Mouse (Mus musculus) spleen, embryonic (tissue): ENCODE measurements at regions not wholly inside any gene's neighbourhood (a gene's known extent, or its start where the extent isn't known, plus 50 kb on each side); places are given as distances from the start of the nearest gene placed in this dataset.
"Not testable (repeated sequence)": the region's sequence is repeated elsewhere in the genome, so short reads cannot be mapped to it uniquely, and the experiment has no call there.

Source experiments
- CTCF ChIA-PET: fragments of 350-600 bp; sonication (Branson Sonifier 250); formaldehyde crosslinking; loops from one replicate; lab custom pipeline; 2022; lab: Charles Lee

GRCm38 (mm10) chr17:15247546-15248416 is 128.9 kb downstream of the Dll1 start:
- CTCF ChIA-PET, result interaction anchor here (0.6 kb wide), 1 partner anchor 78 kb away, joined by 3 read pairs; no protein-coding TSS in a partner anchor

DNA sequence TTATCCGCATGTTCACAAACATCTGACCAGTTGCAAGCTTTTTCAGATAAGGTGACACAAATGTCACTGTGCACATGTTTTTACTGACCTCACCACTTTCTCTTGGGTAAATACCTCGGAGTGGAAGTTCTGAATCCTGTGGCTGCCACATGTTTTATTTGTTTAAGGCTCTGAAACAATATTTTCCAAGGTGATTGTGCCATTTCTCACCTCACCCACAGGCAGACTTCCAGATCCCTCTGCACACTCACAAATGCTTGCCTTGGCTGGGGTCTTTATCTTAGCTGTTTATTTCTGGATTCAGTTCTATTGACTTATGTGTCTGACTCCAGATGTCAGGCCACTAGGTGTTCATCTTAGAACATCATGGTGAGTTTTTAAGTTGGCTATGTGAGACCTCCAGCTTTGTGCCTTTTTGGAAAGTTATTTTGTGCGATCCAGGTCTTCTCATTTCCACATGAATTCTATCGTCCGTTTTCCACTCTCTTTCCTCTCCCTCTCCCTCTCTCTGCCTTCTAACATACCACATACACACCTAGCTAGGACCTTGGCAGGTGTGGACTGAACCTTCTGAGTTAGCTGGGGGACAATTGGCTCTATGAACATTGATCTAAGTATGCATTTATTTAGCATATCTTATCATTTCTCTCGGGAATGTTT is 133.6 kb downstream of the Dll1 start:
- CTCF ChIA-PET, result no interaction called here

- CTCF ChIA-PET, result no interaction called here
These were observed 134.3 kb downstream of the Dll1 start for GRCm38 (mm10) chr17:15242356-15242755.

- CTCF ChIA-PET, result no interaction called here
These were observed 135.2 kb downstream of the Dll1 start for GRCm38 (mm10) chr17:15241491-15241890.

GRCm38 (mm10) chr17:15240641-15241040 is 136.0 kb downstream of the Dll1 start:
- CTCF ChIA-PET, result not testable (repeated sequence)

DNA sequence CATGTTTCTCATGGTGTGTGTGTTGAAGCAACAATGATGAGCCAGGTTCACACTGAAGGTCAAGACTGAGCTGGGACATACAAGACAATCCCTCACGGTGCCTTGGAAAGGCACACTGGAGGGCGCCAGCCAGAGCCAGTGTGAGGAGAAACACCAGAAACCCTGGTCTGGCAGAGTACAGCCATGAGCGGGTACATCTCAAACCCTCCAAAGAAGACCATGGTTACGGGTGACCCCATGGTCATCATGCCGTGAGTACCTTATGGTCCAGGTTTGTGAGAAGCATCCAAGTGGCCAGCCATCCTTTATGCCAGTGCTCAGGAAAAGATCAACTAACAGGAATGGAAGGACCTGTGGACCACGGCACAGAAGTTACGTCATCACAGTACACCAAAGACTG is 136.7 kb downstream of the Dll1 start:
- CTCF ChIA-PET, result no interaction called here

GRCm38 (mm10) chr17:15235041-15235440 is 141.6 kb downstream of the Dll1 start:
- CTCF ChIA-PET, result no interaction called here

GRCm38 (mm10) chr17:15231175-15231574 is 145.5 kb downstream of the Dll1 start:
- CTCF ChIA-PET, result no interaction called here

DNA sequence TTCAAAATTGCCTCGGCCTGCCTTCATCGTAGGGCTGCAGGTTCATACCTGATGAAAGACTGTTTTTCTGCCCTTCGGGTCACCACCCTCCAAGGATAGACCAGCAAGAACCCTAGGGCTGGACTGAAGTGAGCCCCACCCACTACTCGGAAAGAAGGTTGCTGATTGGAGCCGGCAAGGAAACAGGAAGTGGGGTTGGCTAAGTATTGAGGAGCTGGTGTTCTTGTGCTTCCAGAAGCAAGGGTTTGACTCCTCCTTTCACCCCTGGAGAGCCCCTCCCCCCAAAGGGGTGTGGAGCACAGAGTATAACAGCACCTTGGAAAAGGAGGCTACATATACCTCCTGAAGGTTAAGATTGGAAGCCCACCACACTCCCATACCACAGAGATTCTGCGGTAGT is 147.5 kb downstream of the Dll1 start:
- CTCF ChIA-PET, result no interaction called here

GRCm38 (mm10) chr17:15228077-15228476 is 148.6 kb downstream of the Dll1 start:
- CTCF ChIA-PET, result no interaction called here

- CTCF ChIA-PET, result no interaction called here
These were observed 152.8 kb downstream of the Dll1 start for GRCm38 (mm10) chr17:15223826-15224225.

DNA sequence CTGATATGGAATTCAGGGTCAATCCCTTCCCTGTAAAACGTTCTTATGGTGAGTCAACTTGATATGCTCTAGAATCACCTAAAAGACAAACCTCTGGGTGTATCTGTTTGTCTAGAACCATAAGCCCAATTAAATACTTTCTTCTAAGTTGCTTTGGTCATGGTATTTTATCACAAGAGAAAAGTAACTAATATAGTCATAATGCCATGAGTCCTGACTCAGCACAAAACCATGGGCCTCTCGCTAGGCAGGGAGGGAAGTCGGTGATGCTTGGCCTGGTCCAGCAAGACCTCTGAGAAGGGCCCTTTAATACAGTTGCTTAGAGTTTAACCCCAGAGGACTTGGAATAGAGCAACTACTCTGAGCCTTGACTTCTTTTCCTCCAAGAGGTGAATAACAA is 153.7 kb downstream of the Dll1 start:
- CTCF ChIA-PET, result no interaction called here

- CTCF ChIA-PET, result no interaction called here
These were observed 162.5 kb downstream of the Dll1 start for GRCm38 (mm10) chr17:15214157-15214685.

DNA sequence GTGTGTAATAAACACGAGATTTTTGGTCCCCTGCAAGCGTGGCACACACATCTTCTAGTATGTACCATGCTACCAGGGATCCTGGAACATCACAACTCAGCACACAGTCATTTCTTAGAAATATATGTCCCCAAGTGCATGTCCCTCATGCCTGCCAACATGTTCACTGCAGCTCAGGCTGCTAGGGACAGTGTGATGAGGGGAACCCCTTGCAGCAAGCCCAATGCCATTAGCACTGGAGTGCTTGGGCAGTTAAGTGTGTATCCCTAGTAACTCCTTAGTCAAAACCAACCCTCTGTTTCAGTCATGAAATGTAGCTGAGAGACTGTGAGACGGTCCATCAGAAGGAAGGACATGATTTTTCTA is 167.5 kb upstream of the Gm3448 start:
- CTCF ChIA-PET, result no interaction called here

- CTCF ChIA-PET, result no interaction called here
These were observed 166.9 kb upstream of the Gm3448 start for GRCm38 (mm10) chr17:15208030-15208807.

DNA sequence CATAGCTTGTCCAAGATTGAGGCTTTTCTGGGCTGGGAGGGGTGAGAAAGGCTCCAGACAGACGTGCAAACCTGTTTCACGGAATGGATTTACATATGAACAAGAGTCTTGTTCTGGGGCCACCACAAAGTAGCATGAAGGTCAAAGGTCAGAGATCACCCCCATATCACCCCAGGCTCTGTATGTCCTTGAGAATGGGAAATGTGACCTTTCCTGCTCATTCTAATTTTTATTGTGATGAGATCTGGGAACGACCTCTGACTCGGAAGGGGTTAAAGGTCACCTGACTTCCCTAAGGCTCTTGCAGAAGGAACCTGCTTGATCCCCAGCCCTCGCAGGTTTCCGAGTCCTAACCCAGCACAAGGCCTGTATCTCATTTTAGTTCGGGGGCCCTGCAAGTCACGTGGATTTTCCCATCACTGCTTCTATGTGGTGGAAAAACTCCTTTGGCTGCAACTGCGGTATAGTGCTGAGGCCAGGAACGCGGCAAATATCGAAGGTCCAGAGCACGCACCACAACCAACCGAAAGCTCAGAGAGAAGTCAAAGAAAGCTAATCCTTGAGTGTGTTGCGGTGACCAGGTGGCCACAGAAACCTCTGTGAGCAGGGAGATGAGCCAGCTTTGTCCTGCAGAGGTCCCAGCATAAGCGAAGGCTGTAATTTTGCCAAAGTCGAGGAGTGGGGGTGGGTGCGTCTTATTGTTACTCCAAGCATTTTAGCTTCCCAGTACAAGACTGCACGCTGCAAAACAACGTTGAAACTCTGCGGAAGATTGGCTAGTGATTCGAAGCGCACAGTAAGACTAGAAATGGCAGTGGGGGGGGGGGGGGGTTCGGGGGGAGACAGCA is 166.1 kb upstream of the Gm3448 start:
- CTCF ChIA-PET, result no interaction called here

- CTCF ChIA-PET, result no interaction called here
These were observed 164.5 kb upstream of the Gm3448 start for GRCm38 (mm10) chr17:15205799-15206198.

GRCm38 (mm10) chr17:15204524-15204923 is 163.2 kb upstream of the Gm3448 start:
- CTCF ChIA-PET, result no interaction called here

GRCm38 (mm10) chr17:15199235-15199634 is 157.9 kb upstream of the Gm3448 start:
- CTCF ChIA-PET, result no interaction called here

- CTCF ChIA-PET, result no interaction called here
These were observed 156.0 kb upstream of the Gm3448 start for GRCm38 (mm10) chr17:15197361-15197760.

- CTCF ChIA-PET, result no interaction called here
These were observed 154.5 kb upstream of the Gm3448 start for GRCm38 (mm10) chr17:15195819-15196218.
